In the genomic region with DNA sequence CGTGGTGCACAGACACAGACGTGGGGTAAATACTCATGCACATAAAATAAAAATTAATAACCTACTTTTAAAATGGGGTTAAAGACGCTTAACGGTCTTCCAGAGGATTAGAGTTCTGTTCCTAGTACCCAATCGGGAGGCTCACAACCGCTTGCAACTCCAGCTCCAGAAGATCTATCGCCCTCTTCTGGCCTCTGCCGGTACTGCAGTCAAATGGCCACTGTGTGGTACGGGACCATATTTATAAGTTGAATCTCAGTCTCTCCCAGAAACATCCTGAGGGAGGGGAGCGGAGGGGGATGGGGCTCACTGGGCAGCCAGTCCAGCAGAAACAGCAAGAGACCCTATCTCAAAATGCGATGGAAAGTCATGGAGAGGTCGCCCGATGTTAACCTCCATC, we compare ENCODE assay signal across 9 mouse cellular contexts. TPM values are rescaled to one million over a fixed set of nuclear protein-coding genes. Genes with fewer than 3 reads are reported as not detected.
A peak's percentile ranks its signal among the peaks of the same experiment; 100 is the strongest.
DNase-seq lines count a peak whose midpoint lies in the region; ATAC-seq and TF ChIP-seq lines count a peak whose summit lies in the region.
"Had no signal": no experiment of that assay in that cellular context is flagged by ENCODE, and none has a peak within 500 bp of the region (broad histone marks: within the 10 kb centered on the region; RNA-seq: fewer than 3 reads in every experiment).

No protein-coding gene starts in this region.

- intact Hi-C loops in heart, adult 2 months (cut with DNase I) = loop anchor here (10.0 kb wide), 1 partner anchor 833 kb away; no protein-coding TSS in a partner anchor

- H3K79me2 ChIP-seq in heart, adult 2 months (replicated peaks; ENCODE audit: control insufficient read depth, insufficient read depth, low read length) = no peaks in the 10 kb centered on the region

- DNase-seq in heart, adult 2 months = peak in 1 of 2 experiments; percentile 22
- no peak for DNase-seq in heart, adult 11 months
- DNase-seq in spleen, adult 12 weeks (ENCODE audit: low spot score) = peak; percentile 5
- DNase-seq in spleen, postnatal 14 days (ENCODE audit: low spot score in 2 of 2) = no peak
- no peak for DNase-seq in urinary bladder, postnatal 14 days (ENCODE audit: low spot score)
- no peak for DNase-seq in heart, embryonic 10.5 days (ENCODE audit: low spot score)
- DNase-seq in kidney, adult 8-10 months = no peak

- H3K36me3 ChIP-seq in heart, adult 2 months (ENCODE audit: control insufficient read depth, insufficient read depth, low read length) = no peaks in the 10 kb centered on the region
- H3K36me3 ChIP-seq in heart, embryonic 10.5 days = no peaks in the 10 kb centered on the region
- H3K36me3 ChIP-seq: stomach, embryonic 15.5 days had no signal

- TF ChIP-seq CTCF in heart, adult 2 months (IDR thresholded peaks at IDR 0.05) = peak; percentile 58

- no peak for TF ChIP-seq POLR2A in heart, adult 2 months (IDR thresholded peaks at IDR 0.05; ENCODE audit: insufficient read depth, low read depth, low read length)

- no peak overlapping the region for H3K9ac ChIP-seq in heart, adult 2 months (ENCODE audit: low read depth, low read length)
- H3K9ac ChIP-seq: stomach, embryonic 15.5 days had no signal

- 80% methylated on average over 13 of the region's 13 CpGs for WGBS in heart, adult 2 months
- WGBS in heart, embryonic 10.5 days = 79% methylated on average over 13 of the region's 13 CpGs

- H3K27ac ChIP-seq in heart, adult 2 months = no peak overlapping the region
- H3K27ac ChIP-seq in heart, embryonic 10.5 days = no peak overlapping the region
- H3K27ac ChIP-seq: stomach, embryonic 15.5 days had no signal

- no peak overlapping the region for H3K4me3 ChIP-seq in heart, adult 2 months
- H3K4me3 ChIP-seq in heart, embryonic 10.5 days = no peak overlapping the region
- H3K4me3 ChIP-seq: stomach, embryonic 15.5 days had no signal

- no peak for TF ChIP-seq EP300 in heart, adult 2 months (IDR thresholded peaks at IDR 0.05; ENCODE audit: insufficient read depth, low read depth, low read length)

- H3K4me1 ChIP-seq in heart, adult 2 months (ENCODE audit: control insufficient read depth, insufficient read depth, low read length) = no peaks in the 10 kb centered on the region
- peaks cover 13% of the 10 kb centered on the region for H3K4me1 ChIP-seq in heart, embryonic 10.5 days
- H3K4me1 ChIP-seq: stomach, embryonic 15.5 days had no signal

- H3K9me3 ChIP-seq in heart, embryonic 10.5 days = no peaks in the 10 kb centered on the region
- H3K9me3 ChIP-seq: stomach, embryonic 15.5 days had no signal

- no peaks in the 10 kb centered on the region for H3K27me3 ChIP-seq in heart, adult 2 months (ENCODE audit: control insufficient read depth, insufficient read depth, low read length)
- no peaks in the 10 kb centered on the region for H3K27me3 ChIP-seq in heart, embryonic 10.5 days (ENCODE audit: insufficient read depth, poor library complexity, severe bottlenecking)
- H3K27me3 ChIP-seq: stomach, embryonic 15.5 days had no signal

- ATAC-seq in granulocyte monocyte progenitor cell, adult 5-6 weeks (replicated peaks; ENCODE audit: poor library complexity, severe bottlenecking) = peak; percentile 33; the same call in 1 of the 2 replicates

RNA-seq across cellular contexts. Expression of a gene that starts 47.7 kb away (rescaled TPM):
- total RNA-seq in heart, adult 2 months (2021) = 100 to 1,000 TPM in 1 of 2 experiments, 10 to 100 TPM in 1; 76.8 to 112 TPM
- polyA plus RNA-seq in heart, adult 2 months (2012; rRNA removed) = 44.7 and 55.9 TPM in 2 replicates
- 46.0 and 52.2 TPM in 2 replicates for total RNA-seq in granulocyte monocyte progenitor cell, adult 5-6 weeks (2014; fragmentation: Nextera tagmentation)
- total RNA-seq in granulocyte monocyte progenitor cell, adult 5-6 weeks (2017) = 84.9 and 91.7 TPM in 2 replicates
- 54.8 and 76.3 TPM in 2 replicates for polyA plus RNA-seq in heart, embryonic 10.5 days (2016; fragmentation: Nextera tagmentation; extraction: Ambion mirVana)

RNA-seq across cellular contexts. Expression of a gene that starts 51.7 kb away (rescaled TPM):
- 1 to 10 TPM; 6.2 to 7.8 TPM for total RNA-seq in heart, adult 2 months (2021)
- polyA plus RNA-seq in heart, adult 2 months (2012; rRNA removed) = 3.1 and 4.7 TPM in 2 replicates
- 68.9 and 84.9 TPM in 2 replicates for total RNA-seq in granulocyte monocyte progenitor cell, adult 5-6 weeks (2014; fragmentation: Nextera tagmentation)
- 46.1 and 49.3 TPM in 2 replicates for total RNA-seq in granulocyte monocyte progenitor cell, adult 5-6 weeks (2017)
- 12.2 and 18.6 TPM in 2 replicates for polyA plus RNA-seq in heart, embryonic 10.5 days (2016; fragmentation: Nextera tagmentation; extraction: Ambion mirVana)

Comparison
In these comparisons a context has a peak if more than half of its experiments do, and no peak if none do; other contexts are left out.
1. RNA of a gene that starts 51.7 kb away (total RNA-seq): 46.1 to 84.9 TPM in granulocyte monocyte progenitor cell, adult 5-6 weeks; 6.2 to 7.8 TPM in heart, adult 2 months; every median in the first group is over 4 times any median in the second.